Mouse (Mus musculus) heart, adult 2 months (tissue): ENCODE measurements at regions not wholly inside any gene's neighbourhood (a gene's known extent, or its start where the extent isn't known, plus 50 kb on each side); places are given as distances from the start of the nearest gene placed in this dataset.

Experiments
- DNase-seq, 2 experiments: peaks; one replicate each; pipeline ENCODE4 v3.0.0; 2021
- H3K27ac ChIP-seq: fragments of 200-600 bp; 2 replicates; pipeline ENCODE4 v1.8.1; 2022
- H3K27me3 ChIP-seq: fragments of 200-500 bp; 2 replicates; pipeline ENCODE4 v1.6.1; 2012; ENCODE audit warnings: mild to moderate bottlenecking, low read length, inconsistent platforms, mixed read lengths; ENCODE audit not compliant: control insufficient read depth, insufficient read depth
- H3K36me3 ChIP-seq: fragments of 200-500 bp; 2 replicates; pipeline ENCODE4 v1.6.1; 2012; ENCODE audit warnings: low read length, inconsistent platforms; ENCODE audit not compliant: control insufficient read depth, insufficient read depth
- H3K4me1 ChIP-seq: fragments of 200-500 bp; 2 replicates; pipeline ENCODE4 v1.6.1; 2011; ENCODE audit warnings: low read length; ENCODE audit not compliant: control insufficient read depth, insufficient read depth
- H3K4me3 ChIP-seq: fragments of 200-600 bp; 2 replicates; pipeline ENCODE4 v1.8.1; 2022
- H3K79me2 ChIP-seq: fragments of 200-500 bp; replicated peaks from 2 replicates; pipeline ENCODE4 v1.6.1; 2012; ENCODE audit warnings: mild to moderate bottlenecking, inconsistent platforms, low read length, moderate library complexity, mixed read lengths; ENCODE audit not compliant: control insufficient read depth, insufficient read depth
- H3K9ac ChIP-seq: fragments of 200-500 bp; 2 replicates; pipeline ENCODE4 v1.6.1; 2012; ENCODE audit warnings: low read depth, mild to moderate bottlenecking, control low read depth, inconsistent platforms, low read length, mixed read lengths
- CTCF ChIP-seq: fragments of 200-600 bp; IDR thresholded peaks from 2 replicates; pipeline ENCODE4 v1.8.1; 2022; ENCODE audit warnings: antibody characterized with exemption, mild to moderate bottlenecking, moderate library complexity
- EP300 ChIP-seq: fragments of 200-500 bp; IDR thresholded peaks from 2 replicates; pipeline ENCODE4 v1.6.1; 2011; ENCODE audit warnings: low read depth, low read length, control low read depth; ENCODE audit not compliant: insufficient read depth
- POLR2A ChIP-seq: fragments of 200-500 bp; IDR thresholded peaks from 2 replicates; pipeline ENCODE4 v1.6.1; 2011; ENCODE audit warnings: mild to moderate bottlenecking, low read depth, low read length, control low read depth; ENCODE audit not compliant: insufficient read depth
- WGBS: fragments of 180-500 bp; shearing (Covaris S2); methylation state at CpG from one replicate; pipeline ENCODE4 v1.1.7; 2018; 5-methylcytosine and 5-hydroxymethylcytosine counted together
- intact Hi-C: fragments of 180-260 bp; cut with DNase I; formaldehyde crosslinking; loops from one replicate; pipeline ENCODE4 v1.15.1; 2025

DNA sequence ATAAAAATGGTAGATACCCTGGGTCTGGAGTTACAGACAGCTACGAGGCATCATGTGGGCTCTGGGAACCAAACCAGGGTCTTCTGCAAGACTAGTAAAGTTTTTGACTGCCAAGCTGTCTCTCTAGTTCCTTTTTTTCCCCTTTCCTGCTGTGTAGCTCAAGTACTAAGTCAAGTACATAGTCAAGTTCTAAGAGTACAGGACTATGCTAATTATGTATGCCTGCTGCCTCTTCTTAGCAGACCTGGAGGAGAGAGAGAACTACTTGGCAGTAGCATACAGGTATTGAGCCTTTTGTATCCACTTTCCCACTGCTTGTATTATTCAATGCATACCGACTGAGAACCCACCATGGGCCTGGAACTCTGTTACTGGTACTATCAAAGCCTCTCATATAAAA lies 166.4 kb upstream of the Sel1l start:
- Histone ChIP-seq H3K4me1 (no peaks in the 10 kb centered on the region), H3K27ac (no peak overlapping the region), H3K4me3 (no peak overlapping the region), H3K36me3 (no peaks in the 10 kb centered on the region), H3K9ac (no peak overlapping the region), H3K27me3 (no peaks in the 10 kb centered on the region), H3K79me2 (no peaks in the 10 kb centered on the region)
- 84% methylated on average over 2 of the region's 2 CpGs for WGBS
- no peak for TF ChIP-seq CTCF
- no peak for TF ChIP-seq POLR2A
- no peak for TF ChIP-seq EP300
- intact Hi-C loops: no loop called here
- no peak for DNase-seq

- no peak overlapping the region for H3K4me3 ChIP-seq
- H3K79me2 ChIP-seq: no peaks in the 10 kb centered on the region
- H3K27me3 ChIP-seq: no peaks in the 10 kb centered on the region
- no peak for DNase-seq
- TF ChIP-seq EP300 (no peak), CTCF (no peak), POLR2A (no peak)
- no peak overlapping the region for H3K27ac ChIP-seq
- no peaks in the 10 kb centered on the region for H3K36me3 ChIP-seq
- no peaks in the 10 kb centered on the region for H3K4me1 ChIP-seq
- 76% methylated on average over 8 of the region's 8 CpGs for WGBS
- no peak overlapping the region for H3K9ac ChIP-seq
- intact Hi-C loops: no loop called here
Observed at GRCm38 (mm10) chr12:92013979-92014378, 165.0 kb upstream of the Sel1l start.

DNA sequence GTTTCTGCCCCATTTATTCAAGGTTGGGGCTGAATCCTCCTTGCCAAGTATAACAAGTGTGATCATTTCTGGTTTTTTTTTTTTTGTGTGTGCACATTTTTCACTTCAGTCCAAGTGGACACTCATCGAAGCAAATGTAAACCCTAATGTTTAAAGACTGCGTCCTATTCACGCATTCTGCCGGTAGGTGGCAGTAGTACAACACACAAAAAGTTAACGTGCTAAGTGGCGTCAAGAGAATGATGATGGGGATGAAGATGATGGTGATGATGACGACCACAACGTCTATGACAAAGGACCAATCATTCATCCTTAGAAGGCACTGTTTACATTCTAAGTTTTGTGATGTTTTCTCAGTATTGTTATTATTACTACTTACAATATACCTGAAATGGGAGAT lies 164.3 kb upstream of the Sel1l start:
- no peaks in the 10 kb centered on the region for H3K36me3 ChIP-seq
- TF ChIP-seq CTCF (peak; percentile 63), EP300 (no peak)
- H3K79me2 ChIP-seq: no peaks in the 10 kb centered on the region
- H3K9ac ChIP-seq: no peak overlapping the region
- H3K4me1 ChIP-seq: no peaks in the 10 kb centered on the region
- H3K27ac ChIP-seq: no peak overlapping the region
- intact Hi-C loops: no loop called here
- no peak for DNase-seq
- H3K27me3 ChIP-seq: no peaks in the 10 kb centered on the region
- no peak overlapping the region for H3K4me3 ChIP-seq
- 13% methylated on average over 8 of the region's 8 CpGs for WGBS

GRCm38 (mm10) chr12:92004391-92005094 lies 155.6 kb upstream of the Sel1l start:
- intact Hi-C loops: no loop called here
- Histone ChIP-seq H3K79me2 (no peaks in the 10 kb centered on the region), H3K9ac (no peak overlapping the region), H3K4me1 (no peaks in the 10 kb centered on the region), H3K36me3 (no peaks in the 10 kb centered on the region), H3K4me3 (no peak overlapping the region), H3K27ac (no peak overlapping the region), H3K27me3 (no peaks in the 10 kb centered on the region)
- WGBS: 73% methylated on average over 12 of the region's 12 CpGs
- TF ChIP-seq CTCF: no peak
- DNase-seq: no peak

- DNase-seq: no peak
- H3K4me3 ChIP-seq: no peak overlapping the region
- no peak overlapping the region for H3K27ac ChIP-seq
- no peak overlapping the region for H3K9ac ChIP-seq
- H3K79me2 ChIP-seq: no peaks in the 10 kb centered on the region
- 83% methylated on average over 2 of the region's 2 CpGs for WGBS
- H3K27me3 ChIP-seq: no peaks in the 10 kb centered on the region
- no peaks in the 10 kb centered on the region for H3K4me1 ChIP-seq
- intact Hi-C loops: no loop called here
- no peaks in the 10 kb centered on the region for H3K36me3 ChIP-seq
- TF ChIP-seq CTCF (no peak), POLR2A (no peak), EP300 (no peak)
Observed at GRCm38 (mm10) chr12:91999031-91999430, 150.1 kb upstream of the Sel1l start.

DNA sequence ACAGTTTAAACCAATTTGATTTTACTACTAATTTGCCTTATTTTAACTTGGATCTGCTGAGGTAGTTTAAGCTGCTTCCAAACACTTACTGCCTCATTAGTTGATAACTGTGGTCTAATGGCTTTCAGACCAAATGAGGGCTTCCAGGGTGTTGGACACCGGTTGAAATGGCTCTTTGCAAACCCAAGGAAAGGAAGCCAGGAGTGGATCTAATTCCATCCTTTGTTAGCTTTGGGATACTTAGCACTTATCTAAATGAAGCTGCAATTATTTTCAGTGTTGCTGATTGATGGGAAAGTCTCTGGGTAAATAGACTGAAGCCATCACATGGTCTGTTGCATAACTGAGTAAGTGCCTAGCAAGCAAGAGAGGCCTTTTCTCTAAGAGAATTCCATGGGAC lies 148.4 kb upstream of the Sel1l start:
- DNase-seq: no peak
- intact Hi-C loops: no loop called here
- H3K27ac ChIP-seq: no peak overlapping the region

More for the DNA sequence above, 148.4 kb upstream of the Sel1l start:
- 71% methylated on average over 1 of the region's 1 CpGs for WGBS
- H3K79me2 ChIP-seq: no peaks in the 10 kb centered on the region
- no peak overlapping the region for H3K4me3 ChIP-seq
- no peaks in the 10 kb centered on the region for H3K4me1 ChIP-seq
- H3K36me3 ChIP-seq: no peaks in the 10 kb centered on the region
- H3K27me3 ChIP-seq: no peaks in the 10 kb centered on the region
- H3K9ac ChIP-seq: no peak overlapping the region
- no peak for TF ChIP-seq POLR2A
- TF ChIP-seq EP300: no peak
- no peak for TF ChIP-seq CTCF
